Mouse (Mus musculus): ENCODE results near the gene Sirpb1a.

- TF ChIP-seq CTCF (IDR thresholded peaks at IDR 0.05; ENCODE audit: extremely low read depth, insufficient read depth, low read length) (no peak), POLR2A (IDR thresholded peaks at IDR 0.05; ENCODE audit: extremely low read depth, insufficient read depth, low read length) (no peak)
These were observed 94.8 kb downstream of the Sirpb1a start for GRCm38 (mm10) chr3:15331545-15331944.
